Mouse (Mus musculus) limb, embryonic 13.5 days (tissue): Measurements from ENCODE around the gene Utrn. TPM values are rescaled to one million over a fixed set of nuclear protein-coding genes. Genes with fewer than 3 reads are reported as not detected.

Source experiments
- ATAC-seq: fragments of 200-750 bp; cut with Nextera tagmentation; 2 replicates; pipeline ENCODE4 v1.8.0; 2017; ENCODE audit warnings: low read depth, moderate number of reproducible peaks, moderate TSS enrichment; ENCODE audit not compliant: low FRiP score
- H3K27ac ChIP-seq: fragments of 300-500 bp; sonication (generic); 2 replicates; pipeline ENCODE4 v1.5.1; 2015; ENCODE audit warnings: inconsistent platforms, mild to moderate bottlenecking, moderate library complexity
- H3K27me3 ChIP-seq: fragments of 300-500 bp; sonication (generic); 2 replicates; pipeline ENCODE4 v1.6.1; 2015; ENCODE audit warnings: mild to moderate bottlenecking, inconsistent platforms
- H3K36me3 ChIP-seq: fragments of 300-500 bp; sonication (generic); 2 replicates; pipeline ENCODE4 v1.6.1; 2015; ENCODE audit warnings: inconsistent platforms, mild to moderate bottlenecking, moderate library complexity
- H3K4me1 ChIP-seq: fragments of 300-500 bp; sonication (generic); 2 replicates; pipeline ENCODE4 v1.6.1; 2015; ENCODE audit warnings: inconsistent platforms
- H3K4me2 ChIP-seq: fragments of 300-500 bp; sonication (generic); replicated peaks from 2 replicates; pipeline ENCODE4 v1.6.1; 2015; ENCODE audit warnings: inconsistent platforms, mild to moderate bottlenecking, moderate library complexity
- H3K4me3 ChIP-seq: fragments of 300-500 bp; sonication (generic); 2 replicates; pipeline ENCODE4 v1.5.1; 2015; ENCODE audit warnings: moderate library complexity, mild to moderate bottlenecking, inconsistent platforms
- H3K9ac ChIP-seq: fragments of 300-500 bp; sonication (generic); 2 replicates; pipeline ENCODE4 v1.6.1; 2015; ENCODE audit warnings: mild to moderate bottlenecking, inconsistent platforms
- H3K9me3 ChIP-seq: fragments of 300-500 bp; sonication (generic); 2 replicates; pipeline ENCODE4 v1.6.1; 2016; ENCODE audit warnings: inconsistent platforms
- WGBS: fragments of 180-500 bp; shearing (Covaris S2); methylation state at CpG from one replicate; pipeline ENCODE4 v1.1.7; 2015; 5-methylcytosine and 5-hydroxymethylcytosine counted together
- polyA plus RNA-seq: library from polyadenylated mRNA; unstranded; fragments of >200 nt; fragmentation: Nextera tagmentation; extraction: Ambion mirVana; gene quantifications from 2 replicates; pipeline ENCODE4 v1.2.1, GENCODE M21; 2015

The Utrn gene
- polyA plus RNA-seq, 1 experiment from 2014 or later, result 89.9 TPM

- H3K27ac ChIP-seq, result peak overlapping the region; percentile 22; the same call in 1 of the 2 replicates
- peaks cover 60% of the 10 kb centered on the region for H3K4me1 ChIP-seq
- no peak overlapping the region for H3K4me2 ChIP-seq
- no peaks in the 10 kb centered on the region for H3K36me3 ChIP-seq
- H3K9ac ChIP-seq, result no peak overlapping the region
- H3K27me3 ChIP-seq, result no peaks in the 10 kb centered on the region
- no peak overlapping the region for H3K4me3 ChIP-seq
- H3K9me3 ChIP-seq, result no peaks in the 10 kb centered on the region
- no peak for ATAC-seq
- 31% methylated on average over 5 of the region's 5 CpGs for WGBS
Measured at GRCm38 (mm10) chr10:12552890-12553278, 316.3 kb downstream of the Utrn start.

- H3K36me3 ChIP-seq, result no peaks in the 10 kb centered on the region
- no peaks in the 10 kb centered on the region for H3K27me3 ChIP-seq
- WGBS, result 9% methylated on average over 11 of the region's 11 CpGs
- H3K4me3 ChIP-seq, result no peak overlapping the region
- peak overlapping the region; percentile 17; the same call in 1 of the 2 replicates for H3K27ac ChIP-seq
- peaks cover 62% of the 10 kb centered on the region for H3K4me1 ChIP-seq
- no peak overlapping the region for H3K9ac ChIP-seq
- no peaks in the 10 kb centered on the region for H3K9me3 ChIP-seq
- no peak for ATAC-seq
- peak overlapping the region; percentile 24 for H3K4me2 ChIP-seq
Measured at GRCm38 (mm10) chr10:12552196-12552889, 316.8 kb downstream of the Utrn start.

GRCm38 (mm10) chr10:12551735-12552134 lies 317.4 kb downstream of the Utrn start:
- Histone ChIP-seq H3K27ac (peak overlapping the region; percentile 33; the same call in 1 of the 2 replicates), H3K4me2 (no peak overlapping the region), H3K4me1 (peaks cover 67% of the 10 kb centered on the region), H3K4me3 (no peak overlapping the region), H3K27me3 (no peaks in the 10 kb centered on the region), H3K9ac (no peak overlapping the region), H3K36me3 (no peaks in the 10 kb centered on the region), H3K9me3 (no peaks in the 10 kb centered on the region)
- 29% methylated on average over 5 of the region's 5 CpGs for WGBS
- ATAC-seq, result no peak

- 50% methylated on average over 1 of the region's 1 CpGs for WGBS
- Histone ChIP-seq H3K4me3 (no peak overlapping the region), H3K27ac (peak overlapping the region; percentile 61; the same call in 1 of the 2 replicates), H3K4me2 (no peak overlapping the region), H3K27me3 (no peaks in the 10 kb centered on the region), H3K4me1 (peaks cover 74% of the 10 kb centered on the region), H3K9me3 (no peaks in the 10 kb centered on the region), H3K36me3 (no peaks in the 10 kb centered on the region), H3K9ac (no peak overlapping the region)
- ATAC-seq, result no peak
Measured at GRCm38 (mm10) chr10:12549945-12550540, 319.1 kb downstream of the Utrn start.

- Histone ChIP-seq H3K9me3 (no peaks in the 10 kb centered on the region), H3K27me3 (no peaks in the 10 kb centered on the region), H3K27ac (peak overlapping the region; percentile 89; the same call in 1 of the 2 replicates), H3K4me1 (peaks cover 69% of the 10 kb centered on the region), H3K4me2 (peak overlapping the region; percentile 81), H3K9ac (no peak overlapping the region), H3K4me3 (no peak overlapping the region), H3K36me3 (no peaks in the 10 kb centered on the region)
- no peak for ATAC-seq
- WGBS, result 24% methylated on average over 5 of the region's 5 CpGs
Measured at GRCm38 (mm10) chr10:12549261-12549660, 319.9 kb downstream of the Utrn start.

- H3K36me3 ChIP-seq, result no peaks in the 10 kb centered on the region
- ATAC-seq, result peak; percentile 73
- peak overlapping the region; percentile 81 for H3K4me2 ChIP-seq
- H3K4me1 ChIP-seq, result peaks cover 66% of the 10 kb centered on the region
- H3K9me3 ChIP-seq, result no peaks in the 10 kb centered on the region
- 0% methylated on average over 13 of the region's 13 CpGs for WGBS
- peak overlapping the region; percentile 46 for H3K4me3 ChIP-seq
- peak overlapping the region; percentile 71 for H3K9ac ChIP-seq
- H3K27ac ChIP-seq, result peak overlapping the region; percentile 89
- no peaks in the 10 kb centered on the region for H3K27me3 ChIP-seq
Measured at GRCm38 (mm10) chr10:12548616-12549084, 320.5 kb downstream of the Utrn start.

GRCm38 (mm10) chr10:12547037-12547625 lies 322.0 kb downstream of the Utrn start:
- no peaks in the 10 kb centered on the region for H3K9me3 ChIP-seq
- no peaks in the 10 kb centered on the region for H3K36me3 ChIP-seq
- peak overlapping the region; percentile 81 for H3K4me2 ChIP-seq
- peak overlapping the region; percentile 70 for H3K9ac ChIP-seq
- WGBS, result 13% methylated on average over 6 of the region's 6 CpGs
- peaks cover 51% of the 10 kb centered on the region for H3K4me1 ChIP-seq
- no peaks in the 10 kb centered on the region for H3K27me3 ChIP-seq
- no peak for ATAC-seq
- peak overlapping the region; percentile 46 for H3K4me3 ChIP-seq
- peak overlapping the region; percentile 74; the same call in 1 of the 2 replicates for H3K27ac ChIP-seq

GRCm38 (mm10) chr10:12545440-12545839 lies 323.7 kb downstream of the Utrn start:
- Histone ChIP-seq H3K9me3 (no peaks in the 10 kb centered on the region), H3K36me3 (no peaks in the 10 kb centered on the region), H3K27me3 (no peaks in the 10 kb centered on the region), H3K4me3 (peak overlapping the region; percentile 46), H3K9ac (no peak overlapping the region), H3K4me2 (peak overlapping the region; percentile 81), H3K27ac (no peak overlapping the region), H3K4me1 (peaks cover 36% of the 10 kb centered on the region)
- WGBS, result 52% methylated on average over 2 of the region's 2 CpGs
- no peak for ATAC-seq

GRCm38 (mm10) chr10:12541757-12542156 lies 327.4 kb downstream of the Utrn start:
- Histone ChIP-seq H3K27ac (no peak overlapping the region), H3K4me3 (no peak overlapping the region), H3K9ac (no peak overlapping the region), H3K27me3 (no peaks in the 10 kb centered on the region), H3K36me3 (peaks cover 5% of the 10 kb centered on the region; the same call in 1 of the 2 replicates), H3K9me3 (no peaks in the 10 kb centered on the region), H3K4me2 (no peak overlapping the region), H3K4me1 (peaks cover 6% of the 10 kb centered on the region)
- no peak for ATAC-seq
- 82% methylated on average over 1 of the region's 1 CpGs for WGBS

- Histone ChIP-seq H3K4me2 (no peak overlapping the region), H3K36me3 (peaks cover 24% of the 10 kb centered on the region), H3K4me1 (peaks cover 3% of the 10 kb centered on the region; the same call in 1 of the 2 replicates), H3K4me3 (no peak overlapping the region), H3K9ac (no peak overlapping the region), H3K27me3 (no peaks in the 10 kb centered on the region), H3K27ac (no peak overlapping the region), H3K9me3 (no peaks in the 10 kb centered on the region)
- no peak for ATAC-seq
- WGBS, result 98% methylated on average over 1 of the region's 1 CpGs
Measured at GRCm38 (mm10) chr10:12535272-12535671, 333.9 kb downstream of the Utrn start.

GRCm38 (mm10) chr10:12534801-12535200 lies 334.4 kb downstream of the Utrn start:
- H3K9me3 ChIP-seq, result no peaks in the 10 kb centered on the region
- no peak for ATAC-seq
- H3K27me3 ChIP-seq, result no peaks in the 10 kb centered on the region
- H3K36me3 ChIP-seq, result peaks cover 24% of the 10 kb centered on the region
- peaks cover 4% of the 10 kb centered on the region; the same call in 1 of the 2 replicates for H3K4me1 ChIP-seq
- H3K4me2 ChIP-seq, result no peak overlapping the region
- H3K27ac ChIP-seq, result no peak overlapping the region
- 71% methylated on average over 3 of the region's 3 CpGs for WGBS
- H3K4me3 ChIP-seq, result no peak overlapping the region
- H3K9ac ChIP-seq, result no peak overlapping the region

- Histone ChIP-seq H3K9ac (no peak overlapping the region), H3K27me3 (no peaks in the 10 kb centered on the region), H3K9me3 (no peaks in the 10 kb centered on the region), H3K27ac (no peak overlapping the region), H3K4me3 (no peak overlapping the region), H3K4me1 (peaks cover 8% of the 10 kb centered on the region; the same call in 1 of the 2 replicates), H3K4me2 (no peak overlapping the region), H3K36me3 (peaks cover 26% of the 10 kb centered on the region)
- 84% methylated on average over 3 of the region's 3 CpGs for WGBS
- ATAC-seq, result no peak
Measured at GRCm38 (mm10) chr10:12534301-12534700, 334.9 kb downstream of the Utrn start.
